Mouse (Mus musculus) heart, adult 2 months (tissue): Measurements from ENCODE around the gene Nek6. TPM values are rescaled to one million over a fixed set of nuclear protein-coding genes. Genes with fewer than 3 reads are reported as not detected.

ENCODE experiments used
- DNase-seq, 2 experiments: peaks; one replicate each; pipeline ENCODE4 v3.0.0; 2021
- H3K27ac ChIP-seq: fragments of 200-600 bp; 2 replicates; pipeline ENCODE4 v1.8.1; 2022
- H3K27me3 ChIP-seq: fragments of 200-500 bp; 2 replicates; pipeline ENCODE4 v1.6.1; 2012; ENCODE audit warnings: mild to moderate bottlenecking, low read length, inconsistent platforms, mixed read lengths; ENCODE audit not compliant: control insufficient read depth, insufficient read depth
- H3K36me3 ChIP-seq: fragments of 200-500 bp; 2 replicates; pipeline ENCODE4 v1.6.1; 2012; ENCODE audit warnings: low read length, inconsistent platforms; ENCODE audit not compliant: control insufficient read depth, insufficient read depth
- H3K4me1 ChIP-seq: fragments of 200-500 bp; 2 replicates; pipeline ENCODE4 v1.6.1; 2011; ENCODE audit warnings: low read length; ENCODE audit not compliant: control insufficient read depth, insufficient read depth
- H3K4me3 ChIP-seq: fragments of 200-600 bp; 2 replicates; pipeline ENCODE4 v1.8.1; 2022
- H3K79me2 ChIP-seq: fragments of 200-500 bp; replicated peaks from 2 replicates; pipeline ENCODE4 v1.6.1; 2012; ENCODE audit warnings: mild to moderate bottlenecking, inconsistent platforms, low read length, moderate library complexity, mixed read lengths; ENCODE audit not compliant: control insufficient read depth, insufficient read depth
- H3K9ac ChIP-seq: fragments of 200-500 bp; 2 replicates; pipeline ENCODE4 v1.6.1; 2012; ENCODE audit warnings: low read depth, mild to moderate bottlenecking, control low read depth, inconsistent platforms, low read length, mixed read lengths
- CTCF ChIP-seq: fragments of 200-600 bp; IDR thresholded peaks from 2 replicates; pipeline ENCODE4 v1.8.1; 2022; ENCODE audit warnings: antibody characterized with exemption, mild to moderate bottlenecking, moderate library complexity
- EP300 ChIP-seq: fragments of 200-500 bp; IDR thresholded peaks from 2 replicates; pipeline ENCODE4 v1.6.1; 2011; ENCODE audit warnings: low read depth, low read length, control low read depth; ENCODE audit not compliant: insufficient read depth
- POLR2A ChIP-seq: fragments of 200-500 bp; IDR thresholded peaks from 2 replicates; pipeline ENCODE4 v1.6.1; 2011; ENCODE audit warnings: mild to moderate bottlenecking, low read depth, low read length, control low read depth; ENCODE audit not compliant: insufficient read depth
- WGBS: fragments of 180-500 bp; shearing (Covaris S2); methylation state at CpG from one replicate; pipeline ENCODE4 v1.1.7; 2018; 5-methylcytosine and 5-hydroxymethylcytosine counted together
- intact Hi-C: fragments of 180-260 bp; cut with DNase I; formaldehyde crosslinking; loops from one replicate; pipeline ENCODE4 v1.15.1; 2025
- polyA plus RNA-seq: library from polyadenylated mRNA; depleted of rRNA; stranded (reverse); fragments of >200 nt; gene quantifications from 2 replicates; pipeline ENCODE4 v1.2.3, GENCODE M21; 2012
- total RNA-seq, 2 experiments: library from RNA; stranded (reverse); gene quantifications; 2 replicates each; pipeline ENCODE4 v1.2.3; 2021

Gene Nek6
- total and polyA plus RNA-seq, 3 experiments, result 2.9 to 5.8 (median 3.3) TPM

DNA sequence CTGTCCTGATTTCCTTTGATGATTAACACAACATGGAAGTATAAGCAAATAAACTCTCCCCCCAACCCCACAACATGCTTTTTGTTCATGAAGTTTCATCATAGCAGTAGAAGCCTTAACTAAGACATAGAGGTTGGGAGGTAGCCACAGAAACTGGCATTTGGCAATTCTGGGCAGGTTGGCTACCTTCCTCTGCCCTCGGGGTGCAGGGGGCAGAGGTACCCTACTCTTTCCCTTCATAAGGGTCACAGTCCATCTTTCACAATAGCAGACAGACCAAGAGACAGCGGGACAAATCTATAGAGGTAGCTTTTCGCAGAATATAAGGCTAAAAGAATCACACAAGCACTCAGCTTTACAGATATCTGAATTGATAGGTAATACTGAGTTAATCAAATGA lies 8.7 kb upstream of the Nek6 start:
- Histone ChIP-seq H3K27me3 (no peaks in the 10 kb centered on the region), H3K4me3 (no peak overlapping the region), H3K79me2 (no peaks in the 10 kb centered on the region), H3K36me3 (no peaks in the 10 kb centered on the region), H3K27ac (no peak overlapping the region), H3K9ac (no peak overlapping the region), H3K4me1 (no peaks in the 10 kb centered on the region)
- TF ChIP-seq POLR2A, result no peak
- TF ChIP-seq EP300, result no peak
- TF ChIP-seq CTCF, result no peak
- 90% methylated on average over 3 of the region's 3 CpGs for WGBS
- no peak for DNase-seq
- intact Hi-C loops, result no loop called here

DNA sequence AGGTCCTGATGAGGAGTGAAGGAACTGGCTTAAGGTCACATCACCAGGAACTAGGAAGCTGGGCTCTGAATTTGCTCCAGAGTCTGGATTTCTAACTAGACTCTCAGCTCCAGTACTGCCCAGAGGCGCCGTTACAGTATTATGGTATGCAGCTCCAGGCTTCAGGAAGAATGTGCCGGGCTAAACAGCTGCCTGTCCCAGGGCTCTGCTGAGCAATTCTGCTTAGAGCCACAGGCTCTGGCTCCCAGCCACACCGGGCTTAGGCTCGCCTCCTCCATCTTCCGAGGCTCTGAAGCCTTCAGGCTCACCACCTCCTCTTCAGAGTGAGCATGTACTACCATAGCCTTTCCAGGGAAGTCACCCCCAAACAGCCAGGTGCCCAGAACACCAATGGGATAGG lies 7.1 kb upstream of the Nek6 start:
- DNase-seq, result no peak
- intact Hi-C loops, result no loop called here
- Histone ChIP-seq H3K27me3 (no peaks in the 10 kb centered on the region), H3K4me1 (no peaks in the 10 kb centered on the region; the same call in none of the 2 replicates), H3K27ac (no peak overlapping the region), H3K79me2 (no peaks in the 10 kb centered on the region), H3K4me3 (no peak overlapping the region), H3K9ac (no peak overlapping the region), H3K36me3 (no peaks in the 10 kb centered on the region)
- TF ChIP-seq CTCF (no peak), POLR2A (no peak), EP300 (no peak)
- 18% methylated on average over 6 of the region's 6 CpGs for WGBS

DNA sequence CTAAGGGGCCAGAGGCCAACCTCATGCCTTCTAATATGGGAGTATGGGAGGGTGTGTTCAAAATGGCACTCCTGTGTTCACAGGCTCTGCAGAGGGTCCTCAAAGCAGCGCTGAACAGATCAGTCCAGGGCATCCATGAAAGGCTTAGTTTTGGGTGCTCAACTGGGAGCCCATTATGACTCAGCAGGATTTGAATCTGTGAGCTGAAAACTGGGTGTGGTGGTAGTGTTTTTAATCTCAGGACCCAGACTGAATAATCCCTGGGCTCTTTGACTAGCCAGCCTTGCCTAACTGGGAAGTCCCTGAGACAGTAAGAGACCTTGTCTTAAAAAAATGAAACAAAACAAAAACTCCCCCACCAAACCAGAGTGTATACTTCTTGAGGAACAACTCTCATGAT lies 4.3 kb upstream of the Nek6 start:
- Histone ChIP-seq H3K79me2 (no peaks in the 10 kb centered on the region), H3K27ac (no peak overlapping the region), H3K9ac (no peak overlapping the region), H3K4me1 (peaks cover 5% of the 10 kb centered on the region), H3K36me3 (no peaks in the 10 kb centered on the region), H3K4me3 (no peak overlapping the region), H3K27me3 (no peaks in the 10 kb centered on the region)
- no peak for DNase-seq
- 97% methylated on average over 1 of the region's 1 CpGs for WGBS
- intact Hi-C loops, result no loop called here
- TF ChIP-seq EP300 (no peak), POLR2A (no peak), CTCF (no peak)

DNA sequence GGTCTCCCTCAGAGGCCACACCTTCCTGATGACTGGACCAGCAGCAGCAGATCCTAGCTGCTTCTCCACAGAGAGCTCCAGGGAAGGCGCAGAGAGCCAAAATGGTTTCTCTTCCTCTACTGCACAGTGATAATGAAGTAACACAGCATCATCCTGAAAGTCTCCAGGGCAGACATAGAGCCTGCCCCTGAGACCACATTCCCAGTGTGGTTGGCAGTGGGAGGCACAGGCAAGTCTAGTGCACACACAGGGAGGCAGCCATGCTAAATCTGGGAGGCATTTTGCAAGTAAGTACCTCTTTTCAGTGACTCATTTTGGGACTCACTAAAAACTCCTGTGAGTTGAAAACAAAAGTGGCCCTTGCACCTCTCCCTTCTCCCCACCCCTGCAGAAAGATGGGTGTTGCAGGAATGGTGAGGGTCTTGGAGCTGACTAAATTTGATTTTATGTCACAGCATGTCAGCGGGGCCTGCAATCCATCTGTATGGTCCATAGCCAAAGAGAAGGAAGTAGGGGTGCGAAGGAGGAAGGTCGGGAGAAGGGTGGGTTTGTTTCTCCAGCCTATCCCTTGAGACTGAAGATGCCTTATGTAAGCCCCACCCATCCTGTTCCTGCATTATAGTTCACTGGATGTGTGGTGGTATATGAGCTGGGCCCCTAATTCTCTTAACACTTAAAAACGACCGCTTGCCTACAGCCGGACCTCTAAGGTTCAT lies 2.3 kb upstream of the Nek6 start:
- WGBS, result 61% methylated on average over 7 of the region's 7 CpGs
- intact Hi-C loops, result no loop called here
- TF ChIP-seq POLR2A, result no peak
- TF ChIP-seq EP300, result no peak
- TF ChIP-seq CTCF, result no peak
- H3K4me1 ChIP-seq, result peaks cover 11% of the 10 kb centered on the region
- H3K4me3 ChIP-seq, result no peak overlapping the region
- no peaks in the 10 kb centered on the region for H3K36me3 ChIP-seq
- no peak for DNase-seq
- H3K79me2 ChIP-seq, result no peaks in the 10 kb centered on the region
- no peak overlapping the region for H3K27ac ChIP-seq
- H3K27me3 ChIP-seq, result no peaks in the 10 kb centered on the region
- H3K9ac ChIP-seq, result no peak overlapping the region

DNA sequence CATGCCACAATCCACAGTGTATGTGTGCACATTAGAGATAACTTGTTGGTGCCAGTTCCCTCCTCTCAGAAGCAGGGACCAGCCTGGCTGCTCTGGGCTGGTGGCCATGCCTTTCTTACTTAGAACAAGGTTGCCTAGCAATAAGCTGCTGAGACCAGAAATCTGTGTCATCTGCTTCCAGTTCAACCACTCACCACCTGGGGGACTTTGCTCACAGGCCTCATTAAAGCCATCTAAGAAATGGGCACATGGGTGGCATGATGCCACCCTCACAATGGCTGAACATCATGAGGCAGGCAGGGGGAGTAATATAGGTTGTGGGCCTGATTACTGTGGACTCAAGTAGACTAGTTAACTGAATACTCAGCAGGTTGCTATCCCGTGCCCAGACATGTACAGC lies 1.3 kb upstream of the Nek6 start:
- 97% methylated on average over 1 of the region's 1 CpGs for WGBS

DNA sequence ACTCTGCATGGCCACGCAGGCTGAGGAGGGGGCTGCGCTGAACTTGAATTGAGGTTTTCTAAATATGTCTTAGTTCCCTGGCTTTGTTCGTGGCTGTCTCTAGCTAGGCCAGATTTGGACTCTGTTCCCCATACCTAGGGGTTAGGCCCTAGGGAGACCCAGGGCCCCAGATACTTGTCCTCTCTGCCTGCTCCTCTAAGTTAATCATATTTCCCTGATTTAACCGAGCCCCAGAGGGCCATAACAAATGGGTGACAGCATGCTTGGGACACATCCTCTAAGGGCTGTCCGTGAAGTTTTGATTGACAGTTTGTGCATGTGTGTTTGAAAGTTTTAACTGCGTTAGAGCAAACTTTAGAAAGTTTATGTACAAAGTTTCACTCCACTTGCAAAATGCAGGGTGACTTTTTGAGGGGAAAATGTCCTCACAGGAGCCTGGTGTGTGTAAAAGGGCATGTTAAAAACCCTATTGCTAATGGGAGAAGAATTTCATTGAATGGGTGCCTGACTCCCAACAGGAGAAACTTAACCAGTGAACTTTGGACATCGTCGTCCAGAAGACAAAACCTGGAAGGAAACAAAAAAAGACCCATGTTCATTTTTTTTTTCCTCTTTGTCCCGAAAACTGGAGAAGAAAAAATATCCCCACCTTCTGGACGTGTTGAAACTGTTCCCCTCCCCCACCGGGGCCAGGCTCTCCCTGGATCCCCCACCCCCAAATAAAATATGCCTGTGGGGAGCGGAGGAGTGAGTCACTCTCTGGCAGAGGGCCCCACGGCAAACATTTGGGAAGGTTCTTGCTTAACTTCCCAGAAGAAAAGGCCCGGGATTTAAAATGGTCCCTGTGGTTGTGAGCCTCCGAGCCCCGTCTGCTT lies 1.1 kb downstream of the Nek6 start:
- 22% methylated on average over 16 of the region's 16 CpGs for WGBS
- H3K36me3 ChIP-seq, result no peaks in the 10 kb centered on the region
- H3K4me1 ChIP-seq, result peaks cover 23% of the 10 kb centered on the region
- peak overlapping the region; percentile 96 for H3K9ac ChIP-seq
- no peaks in the 10 kb centered on the region for H3K79me2 ChIP-seq
- DNase-seq, result peak; percentile 77 to 78
- intact Hi-C loops, result loop anchor here (1.0 to 5.0 kb wide), 2 partner anchors 26 to 35 kb away; no protein-coding TSS in a partner anchor
- TF ChIP-seq POLR2A, result no peak
- TF ChIP-seq CTCF, result no peak
- no peak for TF ChIP-seq EP300
- H3K27me3 ChIP-seq, result no peaks in the 10 kb centered on the region
- peak overlapping the region; percentile 80 for H3K4me3 ChIP-seq
- H3K27ac ChIP-seq, result peak overlapping the region; percentile 93

More for the DNA sequence above, 1.3 kb upstream of the Nek6 start:
- Histone ChIP-seq H3K79me2 (no peaks in the 10 kb centered on the region), H3K36me3 (no peaks in the 10 kb centered on the region), H3K27me3 (no peaks in the 10 kb centered on the region), H3K9ac (no peak overlapping the region), H3K4me3 (no peak overlapping the region), H3K27ac (no peak overlapping the region), H3K4me1 (peaks cover 14% of the 10 kb centered on the region)
- TF ChIP-seq EP300, result no peak
- peak; percentile 40 for TF ChIP-seq CTCF
- intact Hi-C loops, result loop anchor here (5.0 kb wide), 1 partner anchor 37 kb away; no protein-coding TSS in a partner anchor
- DNase-seq, result no peak
